Mouse (Mus musculus): ENCODE measurements around the gene Tmem170. TPM values are rescaled to one million over a fixed set of nuclear protein-coding genes. Genes with fewer than 3 reads are reported as not detected.

Tmem170 gene
- polyA plus RNA-seq (2015; fragmentation: Illumina TruSeq; extraction: RNeasy Lipid Tissue Mini Kit (QIAGEN cat#74804); ENCODE audit: low read depth, low replicate concordance): 3.3 TPM

DNA sequence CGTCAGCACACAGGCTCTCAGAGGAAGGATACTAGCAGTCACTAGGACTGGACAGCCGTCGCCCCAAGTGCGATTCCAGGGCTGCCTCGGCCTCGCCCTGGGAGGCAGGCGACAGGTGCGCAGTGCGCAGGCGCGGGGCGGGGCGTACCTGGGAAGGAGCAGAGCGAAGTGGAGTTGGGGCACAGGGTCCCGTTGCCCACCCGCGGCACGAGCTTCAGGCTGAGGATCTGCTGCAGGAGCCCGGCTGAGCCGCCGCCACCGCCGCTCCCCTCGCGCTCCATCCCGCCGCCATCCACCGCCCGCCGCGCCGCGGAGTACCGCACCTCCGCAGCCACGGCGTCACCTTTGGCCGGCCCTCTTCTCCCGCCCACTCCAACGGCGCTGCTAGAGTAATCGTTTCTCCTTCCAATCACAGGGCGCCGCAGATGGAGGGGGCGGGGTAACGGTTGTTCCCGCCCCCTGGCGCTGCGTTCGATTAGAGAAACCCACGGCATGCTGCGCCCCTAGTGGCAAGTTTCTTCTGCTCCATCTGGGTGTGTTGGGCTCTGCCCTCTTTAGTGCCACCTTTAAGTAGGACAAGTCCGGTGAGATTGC lies at the start of gene Tmem170:
Gene Tmem170, minus strand, starts transcription at position 396 of the 594 bp plus-strand sequence.

DNA sequence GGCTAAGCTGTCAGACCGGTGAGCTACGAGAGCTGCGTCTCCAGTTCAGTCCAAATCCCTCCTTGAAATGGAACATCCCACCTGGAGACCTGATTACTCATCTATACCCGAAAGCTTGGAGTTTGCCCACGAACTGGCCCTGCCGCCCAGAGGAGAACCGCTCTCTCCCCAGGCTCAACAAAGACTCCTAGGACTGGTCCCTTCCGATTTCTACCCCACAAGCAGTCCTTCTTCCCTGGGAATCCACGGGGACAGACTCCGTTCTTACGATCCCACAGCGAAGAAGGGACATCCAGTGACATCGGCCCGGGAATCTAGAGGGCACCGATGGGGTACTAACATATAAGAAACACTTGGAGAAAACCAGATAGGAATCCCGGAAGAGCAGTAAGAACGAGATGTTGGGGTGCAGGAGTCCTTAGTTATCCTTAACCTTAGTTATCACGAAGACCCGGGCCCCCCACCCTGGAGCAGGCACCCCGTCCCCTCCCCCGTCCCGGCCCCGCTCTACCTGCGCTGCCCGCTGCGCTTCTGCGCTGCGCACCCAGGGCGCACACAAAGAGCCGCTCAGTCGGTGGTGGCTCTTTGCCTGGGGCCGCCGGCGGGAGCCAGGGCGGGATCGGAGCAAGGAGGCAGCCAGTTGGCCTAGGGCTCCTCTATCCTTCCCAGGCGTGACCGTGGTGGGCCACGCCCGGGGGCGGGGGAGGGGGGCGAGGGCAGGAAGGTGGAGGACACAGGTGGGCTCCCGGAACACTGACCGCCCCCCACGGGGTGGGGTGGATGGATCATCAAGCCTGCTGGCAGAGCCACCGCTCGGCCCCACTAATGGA lies 33.3 kb upstream of the Tmem170 start, which contains the start of gene Chst5:
Gene Chst5, minus strand, starts transcription at position 827 of the 830 bp plus-strand sequence.

GRCm38 (mm10) chr8:111853861-111854501 lies 22.6 kb downstream of the Tmem170 start, which contains the start of gene Cfdp1:
Cfdp1 (minus strand) TSS chr8:111854291.

Other genes starting within 250 kb of the Tmem170 start
- 16.4 TPM for gene Ldhd, start 246.4 kb downstream of the Tmem170 start, polyA plus RNA-seq (2015; fragmentation: Illumina TruSeq; extraction: RNeasy Lipid Tissue Mini Kit (QIAGEN cat#74804); ENCODE audit: low read depth, low replicate concordance)
- gene Zfp1, start 233.3 kb downstream of the Tmem170 start, polyA plus RNA-seq (2015; fragmentation: Illumina TruSeq; extraction: RNeasy Lipid Tissue Mini Kit (QIAGEN cat#74804); ENCODE audit: low read depth, low replicate concordance): 22.3 TPM
- not detected for gene Ctrb1, start 185.7 kb downstream of the Tmem170 start, polyA plus RNA-seq (2015; fragmentation: Illumina TruSeq; extraction: RNeasy Lipid Tissue Mini Kit (QIAGEN cat#74804); ENCODE audit: low read depth, low replicate concordance)
- 35.4 TPM for gene Bcar1, start 132.9 kb downstream of the Tmem170 start, polyA plus RNA-seq (2015; fragmentation: Illumina TruSeq; extraction: RNeasy Lipid Tissue Mini Kit (QIAGEN cat#74804); ENCODE audit: low read depth, low replicate concordance)
- gene Cfdp1, start 22.5 kb downstream of the Tmem170 start, polyA plus RNA-seq (2015; fragmentation: Illumina TruSeq; extraction: RNeasy Lipid Tissue Mini Kit (QIAGEN cat#74804); ENCODE audit: low read depth, low replicate concordance): 146 TPM
- gene Chst5, start 33.7 kb upstream of the Tmem170 start, polyA plus RNA-seq (2015; fragmentation: Illumina TruSeq; extraction: RNeasy Lipid Tissue Mini Kit (QIAGEN cat#74804); ENCODE audit: low read depth, low replicate concordance): 1.6 TPM
- 10.3 TPM for gene Tmem231, start 57.1 kb upstream of the Tmem170 start, polyA plus RNA-seq (2015; fragmentation: Illumina TruSeq; extraction: RNeasy Lipid Tissue Mini Kit (QIAGEN cat#74804); ENCODE audit: low read depth, low replicate concordance)
- 428 TPM for gene Gabarapl2, start 64.0 kb upstream of the Tmem170 start, polyA plus RNA-seq (2015; fragmentation: Illumina TruSeq; extraction: RNeasy Lipid Tissue Mini Kit (QIAGEN cat#74804); ENCODE audit: low read depth, low replicate concordance)
- 7.0 TPM for gene Adat1, start 115.6 kb upstream of the Tmem170 start, polyA plus RNA-seq (2015; fragmentation: Illumina TruSeq; extraction: RNeasy Lipid Tissue Mini Kit (QIAGEN cat#74804); ENCODE audit: low read depth, low replicate concordance)
- 76.7 TPM for gene Kars, start 134.6 kb upstream of the Tmem170 start, polyA plus RNA-seq (2015; fragmentation: Illumina TruSeq; extraction: RNeasy Lipid Tissue Mini Kit (QIAGEN cat#74804); ENCODE audit: low read depth, low replicate concordance)
- gene Terf2ip, start 134.6 kb upstream of the Tmem170 start, polyA plus RNA-seq (2015; fragmentation: Illumina TruSeq; extraction: RNeasy Lipid Tissue Mini Kit (QIAGEN cat#74804); ENCODE audit: low read depth, low replicate concordance): 35.9 TPM
- not detected for gene Gm6793, start 138.3 kb upstream of the Tmem170 start, polyA plus RNA-seq (2015; fragmentation: Illumina TruSeq; extraction: RNeasy Lipid Tissue Mini Kit (QIAGEN cat#74804); ENCODE audit: low read depth, low replicate concordance)

Measured in brain, adult 10 weeks (tissue).